Mouse (Mus musculus): ENCODE measurements at regions not wholly inside any gene's neighbourhood (a gene's known extent, or its start where the extent isn't known, plus 50 kb on each side); places are given as distances from the start of the nearest gene placed in this dataset.

DNA sequence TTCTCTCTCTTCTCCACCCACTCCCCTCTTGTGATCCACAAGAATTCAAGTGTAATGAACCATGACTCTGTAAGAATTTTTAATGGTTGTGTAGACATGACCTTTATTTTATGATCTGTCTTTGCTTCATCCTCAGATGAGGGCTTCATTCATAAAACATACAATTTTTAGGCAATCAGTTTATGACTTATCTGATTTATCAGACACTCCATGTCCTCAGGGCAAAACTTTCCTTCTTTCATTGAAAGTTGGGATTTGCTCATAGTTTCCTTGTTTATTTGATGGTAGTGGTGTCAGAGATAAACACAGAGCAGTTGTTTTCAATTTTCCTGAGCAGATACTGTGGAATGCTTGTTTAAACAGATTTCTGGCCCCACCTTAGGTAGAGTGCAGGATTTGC lies 212.8 kb downstream of the Snx13 start:
- DNase-seq (ENCODE audit: low spot score in 2 of 2), result no peak
- intact Hi-C loops (cut with DNase I), result no loop called here

DNA sequence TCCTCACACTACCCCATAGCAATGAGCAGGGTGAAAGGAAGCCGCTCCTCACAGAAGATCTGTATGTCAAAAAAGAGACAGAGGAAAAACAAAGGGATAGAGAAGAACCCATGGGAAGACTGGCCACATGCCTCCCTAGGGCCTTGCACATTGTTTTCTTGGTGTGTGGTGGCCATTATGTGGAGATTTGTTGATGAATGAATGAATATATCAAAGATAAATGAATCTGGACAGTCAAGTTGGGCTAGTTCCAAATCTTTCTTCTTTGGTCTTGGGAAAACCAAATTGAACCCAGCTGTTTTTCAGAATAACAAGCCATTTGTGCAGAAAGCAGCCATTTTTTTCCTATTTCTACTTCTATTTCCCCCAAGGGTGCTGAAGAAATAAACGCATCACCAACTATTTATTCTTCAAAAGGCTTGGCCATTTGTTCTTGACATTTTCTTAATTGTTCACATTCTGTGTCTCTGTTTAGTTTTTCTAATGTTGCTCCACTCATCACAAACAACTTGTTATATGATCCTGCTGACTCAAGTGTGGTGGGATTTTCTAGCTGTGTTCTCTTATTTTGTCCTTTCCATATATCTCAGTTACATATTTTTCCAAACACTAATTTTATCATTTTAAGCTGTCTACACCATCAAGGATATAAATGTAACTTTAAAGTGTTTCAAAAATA lies 208.9 kb downstream of the Snx13 start:
- intact Hi-C loops (cut with DNase I), result no loop called here
- DNase-seq (ENCODE audit: low spot score in 2 of 2), result no peak

DNA sequence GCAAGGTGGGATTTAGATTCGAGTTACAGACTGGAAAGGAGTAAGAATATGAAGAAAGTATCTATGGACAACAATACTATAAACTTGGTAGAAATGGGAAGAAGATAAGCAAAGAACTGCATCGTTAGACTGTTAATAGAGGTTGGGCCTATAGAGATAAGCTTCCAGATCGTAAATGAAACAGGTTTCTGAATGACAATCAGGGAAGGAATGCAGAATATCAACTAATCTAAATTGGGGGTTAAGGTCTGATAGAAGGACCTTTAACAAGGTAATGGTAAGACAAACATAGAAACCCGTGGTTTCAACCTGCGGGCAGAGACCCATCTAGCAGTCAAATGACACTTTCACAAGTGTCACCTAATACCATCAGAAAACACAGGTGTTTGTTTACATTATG lies 201.5 kb downstream of the Snx13 start:
- no peak for DNase-seq (ENCODE audit: low spot score in 2 of 2)
- intact Hi-C loops (cut with DNase I), result no loop called here

- intact Hi-C loops (cut with DNase I), result no loop called here
- peak in 1 of 2 experiments; percentile 51 for DNase-seq (ENCODE audit: low spot score in 2 of 2)
Observed at GRCm38 (mm10) chr12:35246226-35247014, 199.4 kb downstream of the Snx13 start.

DNA sequence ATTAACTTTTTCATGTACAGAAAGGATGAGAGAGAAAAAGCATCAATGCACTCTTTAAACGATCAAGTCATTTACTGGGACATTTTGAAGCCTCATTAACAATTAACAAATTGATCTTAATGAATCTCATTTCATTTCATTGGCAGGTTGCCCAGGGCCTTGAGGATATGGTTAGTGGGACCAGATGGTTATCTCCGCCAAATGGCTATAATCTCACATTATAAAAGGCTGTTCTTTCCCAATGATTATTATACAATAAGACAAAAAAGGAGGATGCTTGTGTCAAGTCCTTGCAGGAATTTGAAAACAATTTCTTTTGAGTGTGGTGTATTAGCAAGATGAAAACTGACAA lies 185.3 kb downstream of the Snx13 start:
- DNase-seq (ENCODE audit: low spot score in 2 of 2), result no peak
- intact Hi-C loops (cut with DNase I), result no loop called here

- DNase-seq (ENCODE audit: low spot score in 2 of 2), result peak in 1 of 2 experiments; percentile 59
- intact Hi-C loops (cut with DNase I), result no loop called here
Observed at GRCm38 (mm10) chr12:35231414-35232321, 184.7 kb downstream of the Snx13 start.

- peak in 1 of 2 experiments; percentile 33 for DNase-seq (ENCODE audit: low spot score in 2 of 2)
- intact Hi-C loops (cut with DNase I), result loop anchor here (10.0 kb wide), 1 partner anchor 614 kb away; no protein-coding TSS in a partner anchor
Observed at GRCm38 (mm10) chr12:35220429-35220828, 173.4 kb downstream of the Snx13 start.

GRCm38 (mm10) chr12:35220002-35220401 lies 173.0 kb downstream of the Snx13 start:
- intact Hi-C loops (cut with DNase I), result loop anchor here (10.0 kb wide), 1 partner anchor 615 kb away; no protein-coding TSS in a partner anchor
- DNase-seq (ENCODE audit: low spot score in 2 of 2), result no peak

- intact Hi-C loops (cut with DNase I), result no loop called here
- DNase-seq (ENCODE audit: low spot score in 2 of 2), result peak in 1 of 2 experiments; percentile 18
Observed at GRCm38 (mm10) chr12:35216725-35217124, 169.7 kb downstream of the Snx13 start.

DNA sequence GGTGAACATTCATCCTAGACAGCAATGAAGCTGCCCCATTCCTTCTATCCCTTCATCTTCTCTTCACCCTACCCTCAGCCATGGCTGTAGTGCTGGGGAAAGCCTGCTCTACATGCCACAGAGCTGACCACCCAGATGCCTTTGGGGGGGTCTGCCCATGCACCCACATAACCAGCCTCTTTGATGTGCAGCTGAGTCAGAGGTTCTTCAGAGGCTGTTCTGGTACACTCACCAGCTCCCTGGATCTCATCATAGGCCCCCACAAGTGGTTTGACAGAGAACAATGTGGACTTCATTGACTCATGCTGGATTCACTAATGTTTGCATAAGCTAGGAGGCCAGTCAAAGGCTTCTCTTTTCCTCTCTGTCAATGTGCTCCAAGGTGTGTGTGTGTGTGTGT lies 162.4 kb downstream of the Snx13 start:
- intact Hi-C loops (cut with DNase I), result no loop called here
- DNase-seq (ENCODE audit: low spot score in 2 of 2), result no peak

DNA sequence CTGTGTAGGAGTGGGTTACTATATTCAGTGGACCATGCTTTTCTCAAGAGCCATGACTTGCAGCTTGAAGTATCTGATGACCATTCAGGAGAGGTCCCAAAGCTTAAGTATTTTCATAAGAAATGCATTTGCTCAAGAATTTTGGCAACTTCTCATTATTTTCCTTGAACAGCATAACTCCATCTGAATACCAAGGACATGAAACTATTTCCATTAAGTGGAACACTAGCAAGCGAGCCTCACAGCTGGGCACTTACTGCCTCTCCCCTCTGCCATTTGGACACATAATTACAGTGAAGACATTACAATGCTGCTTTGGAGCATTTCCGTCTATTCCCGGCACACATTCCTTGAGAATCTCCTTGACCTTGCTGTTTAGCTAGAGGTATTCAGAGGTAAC lies 160.6 kb downstream of the Snx13 start:
- intact Hi-C loops (cut with DNase I), result no loop called here
- DNase-seq (ENCODE audit: low spot score in 2 of 2), result no peak

GRCm38 (mm10) chr12:35203398-35203797 lies 156.4 kb downstream of the Snx13 start:
- intact Hi-C loops (cut with DNase I), result no loop called here
- no peak for DNase-seq (ENCODE audit: low spot score in 2 of 2)

DNA sequence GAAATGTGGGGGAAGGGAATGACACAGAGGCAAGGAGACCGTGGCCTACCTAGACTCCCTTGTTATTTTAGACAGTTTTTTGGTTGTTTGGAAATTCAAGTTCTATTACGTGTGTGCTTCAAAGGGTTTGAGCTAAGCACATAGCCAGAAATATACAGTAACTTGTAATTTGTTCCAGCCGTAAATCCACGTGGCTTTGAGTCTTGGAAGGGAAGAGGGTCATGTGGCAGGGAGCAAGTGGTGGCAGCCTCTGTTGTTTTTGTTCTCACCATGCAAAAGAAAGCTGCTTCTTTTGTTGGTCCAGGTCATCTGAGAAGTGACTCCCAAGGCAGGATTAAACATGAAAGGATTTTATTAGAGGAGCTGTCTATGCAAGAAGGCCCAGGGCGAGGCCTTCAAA lies 153.1 kb downstream of the Snx13 start:
- intact Hi-C loops (cut with DNase I), result no loop called here

More for the DNA sequence above, 153.1 kb downstream of the Snx13 start:
- DNase-seq (ENCODE audit: low spot score in 2 of 2), result no peak

Small RNA genes in the stretch of these regions (microRNA-seq; reads per million reads assigned to microRNA genes)
- gene Gm44396, result 0 reads per million in 2 experiments

Measured in left cerebral cortex, postnatal 25 days (tissue).